Mouse (Mus musculus) limb, embryonic 11.5 days (tissue): Measurements from ENCODE around the gene Zar1l. TPM values are rescaled to one million over a fixed set of nuclear protein-coding genes. Genes with fewer than 3 reads are reported as not detected.

Experiments used
- ATAC-seq: fragments of 200-750 bp; cut with Nextera tagmentation; 2 replicates; pipeline ENCODE4 v1.8.0; 2017; ENCODE audit warnings: low read depth; ENCODE audit not compliant: insufficient number of reproducible peaks, low FRiP score, low TSS enrichment
- DNase-seq: peaks from one replicate; pipeline ENCODE4 v3.0.0-alpha.2; 2015; ENCODE audit warnings: low spot score
- H3K27ac ChIP-seq: fragments of 300-500 bp; sonication (generic); replicated peaks from 2 replicates; pipeline ENCODE4 v1.5.1; 2014; ENCODE audit warnings: low read depth, mild to moderate bottlenecking, low read length
- H3K27me3 ChIP-seq: fragments of 300-500 bp; sonication (generic); 2 replicates; pipeline ENCODE4 v1.6.1; 2014; ENCODE audit warnings: mild to moderate bottlenecking, low read length, mixed read lengths; ENCODE audit not compliant: control insufficient read depth, insufficient read depth
- H3K36me3 ChIP-seq: fragments of 300-500 bp; sonication (generic); 2 replicates; pipeline ENCODE4 v1.6.1; 2014; ENCODE audit warnings: mild to moderate bottlenecking, low read length, moderate library complexity, mixed read lengths; ENCODE audit not compliant: control insufficient read depth, insufficient read depth
- H3K4me1 ChIP-seq: fragments of 300-500 bp; sonication (generic); 2 replicates; pipeline ENCODE4 v1.6.1; 2014; ENCODE audit warnings: low read length, mixed read lengths; ENCODE audit not compliant: control insufficient read depth, insufficient read depth
- H3K4me2 ChIP-seq: fragments of 300-500 bp; sonication (generic); 2 replicates; pipeline ENCODE4 v1.6.1; 2014; ENCODE audit warnings: low read depth, mild to moderate bottlenecking, moderate library complexity; ENCODE audit not compliant: severe bottlenecking
- H3K4me3 ChIP-seq: fragments of 300-500 bp; sonication (generic); 2 replicates; pipeline ENCODE4 v1.5.1; 2014; ENCODE audit warnings: low read depth, low read length
- H3K9ac ChIP-seq: fragments of 300-500 bp; sonication (generic); 2 replicates; pipeline ENCODE4 v1.6.1; 2014; ENCODE audit warnings: mild to moderate bottlenecking, low read length
- H3K9me3 ChIP-seq: fragments of 300-500 bp; sonication (generic); 2 replicates; pipeline ENCODE4 v1.6.1; 2016; ENCODE audit warnings: low read length; ENCODE audit not compliant: control insufficient read depth
- WGBS: fragments of 180-500 bp; shearing (Covaris S2); extraction: QIAGEN DNeasy Blood & Tissue Kit; methylation state at CpG from one replicate; pipeline ENCODE4 v1.1.7; 2014; 5-methylcytosine and 5-hydroxymethylcytosine counted together
- polyA plus RNA-seq: library from polyadenylated mRNA; unstranded; fragments of >200 nt; fragmentation: Nextera tagmentation; extraction: Ambion mirVana; gene quantifications from 2 replicates; pipeline ENCODE4 v1.2.1, GENCODE M21; 2014

Gene Zar1l
- polyA plus RNA-seq, 1 experiment from 2014 or later = not detected

DNA sequence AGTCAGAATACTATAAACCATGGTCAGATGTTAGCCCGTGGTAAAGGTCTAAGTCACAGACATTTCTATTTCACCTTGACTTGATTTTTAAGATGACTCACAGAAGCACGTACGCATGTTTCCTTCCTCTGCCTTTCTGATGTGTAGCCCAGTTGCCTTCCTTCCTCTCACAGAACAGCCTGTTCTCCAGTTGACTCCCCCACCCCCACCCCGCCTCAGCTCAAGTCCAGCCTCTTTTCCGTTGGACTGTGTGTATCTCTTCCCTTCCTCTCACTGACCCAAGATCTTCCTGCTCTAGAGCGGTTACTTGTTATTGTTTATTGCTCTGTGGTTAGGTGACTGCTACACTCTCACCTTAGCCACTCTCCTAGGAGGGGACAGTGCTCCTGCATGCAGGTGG is 49.5 kb downstream of the Zar1l start:
- H3K36me3 ChIP-seq = no peaks in the 10 kb centered on the region
- 65% methylated on average over 6 of the region's 6 CpGs for WGBS
- H3K9ac ChIP-seq = no peak overlapping the region
- no peaks in the 10 kb centered on the region for H3K9me3 ChIP-seq
- no peaks in the 10 kb centered on the region for H3K27me3 ChIP-seq
- H3K27ac ChIP-seq = no peak overlapping the region
- H3K4me1 ChIP-seq = no peaks in the 10 kb centered on the region
- H3K4me2 ChIP-seq = no peak overlapping the region
- no peak for DNase-seq
- no peak overlapping the region for H3K4me3 ChIP-seq
- ATAC-seq = no peak

DNA sequence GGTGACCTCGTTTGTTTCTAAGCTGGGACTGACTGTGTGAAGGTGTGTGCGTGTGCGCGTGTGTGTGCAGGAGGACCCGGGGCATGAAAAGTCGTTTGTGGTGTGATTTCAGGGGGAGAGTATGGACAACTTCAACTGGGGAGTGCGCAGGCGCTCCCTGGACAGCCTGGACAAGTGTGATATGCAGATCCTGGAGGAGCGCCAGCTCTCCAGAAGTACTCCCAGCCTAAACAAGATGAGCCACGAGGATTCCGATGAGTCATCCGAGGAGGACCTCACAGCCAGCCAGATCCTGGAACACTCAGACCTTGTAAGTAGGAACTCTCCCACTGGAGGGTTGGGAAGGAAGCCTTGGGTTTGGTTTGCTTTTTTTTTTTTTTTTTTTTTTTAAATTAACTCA is 51.8 kb downstream of the Zar1l start:
- no peak for DNase-seq

DNA sequence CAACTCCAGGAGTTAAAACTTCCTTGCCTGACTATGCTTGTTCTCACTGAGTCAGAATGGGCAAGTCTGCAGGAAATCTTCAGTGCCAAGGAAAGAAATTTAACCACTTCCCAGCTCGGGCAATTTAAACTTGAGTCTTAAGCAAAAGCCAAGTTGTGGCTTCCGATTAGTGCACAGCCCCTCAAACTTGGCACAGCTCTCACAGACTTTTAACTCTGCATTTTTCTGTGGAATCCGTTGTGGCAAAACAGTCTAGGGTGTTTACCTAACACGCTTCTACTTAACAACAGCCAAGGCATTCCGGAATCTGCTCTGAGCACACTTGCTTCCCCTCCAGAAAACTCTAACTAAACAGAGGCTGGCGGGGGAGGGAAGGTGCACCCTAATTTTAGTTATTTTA is 52.7 kb downstream of the Zar1l start:
- 88% methylated on average over 6 of the region's 6 CpGs for WGBS
- Histone ChIP-seq H3K27ac (no peak overlapping the region), H3K4me1 (no peaks in the 10 kb centered on the region), H3K36me3 (no peaks in the 10 kb centered on the region), H3K27me3 (no peaks in the 10 kb centered on the region), H3K9ac (no peak overlapping the region), H3K4me2 (no peak overlapping the region), H3K9me3 (no peaks in the 10 kb centered on the region), H3K4me3 (no peak overlapping the region)
- ATAC-seq = no peak
- no peak for DNase-seq

More for the DNA sequence above, 51.8 kb downstream of the Zar1l start:
- Histone ChIP-seq H3K4me3 (no peak overlapping the region), H3K9ac (no peak overlapping the region), H3K27me3 (no peaks in the 10 kb centered on the region), H3K36me3 (no peaks in the 10 kb centered on the region), H3K9me3 (no peaks in the 10 kb centered on the region), H3K27ac (no peak overlapping the region), H3K4me1 (no peaks in the 10 kb centered on the region), H3K4me2 (no peak overlapping the region)
- no peak for ATAC-seq
- 83% methylated on average over 12 of the region's 12 CpGs for WGBS

DNA sequence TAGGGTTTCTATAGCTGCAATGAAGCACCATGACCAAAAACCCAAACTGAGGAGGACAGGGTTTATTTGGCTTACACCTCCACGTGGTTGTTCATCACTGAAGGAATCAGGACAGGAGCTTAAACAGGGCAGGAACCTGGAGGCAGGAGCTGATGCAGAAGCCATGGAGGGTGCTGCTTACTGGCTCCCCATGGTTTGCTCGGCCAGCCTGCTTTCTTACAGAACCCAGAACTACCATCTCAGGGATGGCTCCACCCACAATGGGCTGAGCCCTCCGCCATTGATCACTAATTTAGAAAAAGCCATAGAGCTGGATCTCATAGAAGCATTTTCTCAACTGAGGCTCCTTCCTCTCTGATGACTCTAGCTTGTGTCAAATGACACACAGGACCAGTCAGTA is 53.2 kb downstream of the Zar1l start:
- 66% methylated on average over 3 of the region's 3 CpGs for WGBS
- no peaks in the 10 kb centered on the region for H3K36me3 ChIP-seq
- H3K27me3 ChIP-seq = no peaks in the 10 kb centered on the region
- ATAC-seq (no peak), DNase-seq (no peak)
- H3K9me3 ChIP-seq = no peaks in the 10 kb centered on the region
- no peak overlapping the region for H3K4me3 ChIP-seq
- no peaks in the 10 kb centered on the region for H3K4me1 ChIP-seq
- H3K4me2 ChIP-seq = no peak overlapping the region
- H3K27ac ChIP-seq = no peak overlapping the region
- H3K9ac ChIP-seq = no peak overlapping the region

DNA sequence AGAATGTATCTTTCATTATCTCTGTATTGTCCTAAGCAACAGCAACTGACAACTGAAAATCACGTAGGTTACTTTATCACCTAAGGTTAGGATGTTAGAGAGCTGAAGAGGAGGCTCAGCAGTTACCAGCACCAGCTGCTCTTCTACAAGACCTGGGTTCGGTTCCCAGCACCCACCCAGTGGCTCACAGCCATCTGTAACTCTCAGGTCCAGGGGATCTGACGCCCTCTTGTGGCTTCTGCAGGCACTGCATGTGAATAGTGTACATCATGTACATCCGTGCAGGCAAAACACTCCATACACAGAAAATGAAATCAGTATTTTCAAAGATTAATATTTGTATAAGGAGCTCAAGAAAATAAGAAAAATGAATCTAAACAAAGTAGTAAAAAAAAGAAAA is 58.2 kb downstream of the Zar1l start:
- Histone ChIP-seq H3K27ac (no peak overlapping the region), H3K36me3 (no peaks in the 10 kb centered on the region), H3K4me2 (no peak overlapping the region), H3K4me1 (no peaks in the 10 kb centered on the region), H3K9me3 (no peaks in the 10 kb centered on the region), H3K4me3 (no peak overlapping the region), H3K27me3 (no peaks in the 10 kb centered on the region), H3K9ac (no peak overlapping the region)
- WGBS = 83% methylated on average over 4 of the region's 4 CpGs
- ATAC-seq = no peak
- no peak for DNase-seq

DNA sequence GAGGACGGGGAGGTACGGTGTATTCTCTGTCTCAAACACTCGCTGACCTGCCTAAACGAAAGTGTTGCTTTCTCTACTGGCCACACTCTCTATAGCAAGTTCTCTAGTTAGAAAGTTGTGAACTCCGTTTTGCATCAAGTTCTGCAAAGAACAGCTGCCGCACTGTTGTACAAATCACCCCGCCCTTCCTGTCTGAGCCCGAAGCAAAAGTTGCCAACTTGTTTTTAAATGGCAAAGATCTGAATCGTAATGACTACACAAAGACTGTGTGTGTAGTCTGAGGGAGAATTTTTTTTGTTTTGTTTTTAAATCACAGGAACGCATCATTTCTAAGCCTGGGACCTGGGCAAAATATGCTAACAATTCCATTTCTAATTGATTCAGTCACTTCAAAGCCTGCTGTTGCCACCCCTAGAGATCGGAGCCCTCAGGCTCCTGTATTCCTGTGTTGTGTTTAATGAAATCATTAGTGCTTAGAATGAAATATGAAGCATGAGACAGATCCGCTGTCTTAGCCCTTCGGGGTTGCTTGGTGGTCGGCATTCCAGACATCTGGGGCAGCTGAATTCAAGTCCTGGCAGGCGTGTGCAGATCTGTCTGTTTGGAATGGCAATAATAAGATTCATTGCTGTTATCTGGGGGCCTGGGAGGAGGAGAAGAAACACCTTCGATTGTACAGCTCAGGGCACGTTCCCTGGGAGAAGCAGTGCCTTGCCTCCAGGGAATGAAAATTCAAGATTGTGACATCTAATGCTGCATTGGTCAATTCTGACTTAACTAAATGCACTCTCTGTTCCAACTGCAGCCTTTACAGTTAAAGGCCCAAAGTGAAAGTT is 59.8 kb downstream of the Zar1l start:
- no peak overlapping the region; the same call in 1 of the 2 replicates for H3K9ac ChIP-seq
- WGBS = 45% methylated on average over 17 of the region's 17 CpGs
- no peaks in the 10 kb centered on the region for H3K36me3 ChIP-seq
- ATAC-seq (no peak), DNase-seq (peak; percentile 35)
- no peak overlapping the region for H3K4me2 ChIP-seq
- H3K27ac ChIP-seq = 0 out of 2 replicates have a peak overlapping the region, but pooled peaks have one; percentile 10
- no peak overlapping the region for H3K4me3 ChIP-seq
- no peaks in the 10 kb centered on the region; the same call in 1 of the 2 replicates for H3K9me3 ChIP-seq
- H3K27me3 ChIP-seq = no peaks in the 10 kb centered on the region
- no peaks in the 10 kb centered on the region for H3K4me1 ChIP-seq

DNA sequence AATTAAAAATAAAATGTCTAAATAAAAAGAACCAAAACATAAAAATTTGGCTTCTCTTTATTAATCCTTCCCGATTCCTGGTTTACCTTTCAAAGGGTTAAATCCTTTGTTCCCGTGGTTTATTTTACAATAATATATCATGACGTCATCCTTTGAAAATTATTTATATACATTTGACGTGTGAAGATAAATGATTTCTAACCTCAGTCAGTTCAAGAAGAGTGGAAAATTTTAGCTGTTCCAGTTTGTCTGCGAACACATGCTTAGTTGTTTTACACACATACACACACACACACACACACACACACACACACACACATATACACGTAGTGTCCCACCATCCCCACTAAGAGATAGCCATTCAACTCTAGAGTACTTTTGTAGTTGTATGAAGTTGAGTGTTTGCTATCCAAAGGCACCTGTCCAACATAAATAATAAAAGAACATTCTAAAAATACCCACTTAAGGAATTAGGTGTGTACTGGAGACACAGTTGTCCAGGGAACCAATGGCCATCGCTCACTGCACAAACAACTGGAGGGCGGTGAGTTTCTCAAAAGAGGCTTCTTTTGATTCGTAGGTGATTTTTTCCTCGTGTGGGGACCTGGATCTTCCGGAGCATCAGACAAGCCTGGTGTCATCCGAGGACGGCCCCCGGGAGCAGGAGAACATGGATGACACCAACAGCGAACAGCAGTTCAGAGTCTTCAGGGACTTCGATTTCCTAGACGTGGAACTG is 60.6 kb downstream of the Zar1l start:
- WGBS = 86% methylated on average over 17 of the region's 17 CpGs
- no peaks in the 10 kb centered on the region for H3K27me3 ChIP-seq
- H3K27ac ChIP-seq = 0 out of 2 replicates have a peak overlapping the region, but pooled peaks have one; percentile 10
- ATAC-seq = no peak
- H3K4me3 ChIP-seq = no peak overlapping the region
- no peaks in the 10 kb centered on the region for H3K36me3 ChIP-seq
- no peak for DNase-seq
- H3K9me3 ChIP-seq = no peaks in the 10 kb centered on the region; the same call in 1 of the 2 replicates
- no peaks in the 10 kb centered on the region for H3K4me1 ChIP-seq
- H3K9ac ChIP-seq = no peak overlapping the region
- no peak overlapping the region for H3K4me2 ChIP-seq
